Mouse (Mus musculus) thymus, adult 2 months (tissue): ENCODE results near the gene Vps35l.

ENCODE experiments used
- CTCF ChIP-seq: fragments of 200-500 bp; IDR thresholded peaks from 2 replicates; pipeline ENCODE4 v1.5.1; 2012; ENCODE audit warnings: mild to moderate bottlenecking, control low read depth, low read length, moderate library complexity, borderline replicate concordance; ENCODE audit not compliant: control insufficient read depth, poor library complexity, insufficient read depth; ENCODE audit errors: extremely low read depth
- POLR2A ChIP-seq: fragments of 200-500 bp; IDR thresholded peaks from 2 replicates; pipeline ENCODE4 v1.6.1; 2012; ENCODE audit warnings: mild to moderate bottlenecking, low read length, control low read depth, moderate library complexity; ENCODE audit not compliant: control insufficient read depth, poor library complexity, insufficient read depth; ENCODE audit errors: extremely low read depth

- no peak for TF ChIP-seq POLR2A
- TF ChIP-seq CTCF, result no peak
Observed at GRCm38 (mm10) chr7:118790292-118790691, 50.3 kb downstream of the Vps35l start.
